Mouse (Mus musculus) olfactory bulb, adult 2 months (tissue): ENCODE data around the gene Thsd4.

ENCODE experiments used
- CTCF ChIP-seq: fragments of 200-500 bp; IDR thresholded peaks from 2 replicates; pipeline ENCODE4 v1.5.1; 2012; ENCODE audit warnings: low read depth, mild to moderate bottlenecking, low read length, moderate library complexity; ENCODE audit not compliant: insufficient read depth
- POLR2A ChIP-seq: fragments of 200-500 bp; IDR thresholded peaks from 2 replicates; pipeline ENCODE4 v1.6.1; 2012; ENCODE audit warnings: mild to moderate bottlenecking, low read depth, low read length, moderate library complexity; ENCODE audit not compliant: insufficient read depth

GRCm38 (mm10) chr9:60558507-60558906 lies 36.7 kb upstream of the Thsd4 start:
- TF ChIP-seq CTCF (no peak), POLR2A (no peak)
